Mouse (Mus musculus): ENCODE measurements around the gene Pml.

Gene Pml

GRCm38 (mm10) chr9:58168880-58169279 lies 80.7 kb downstream of the Pml start:
- Histone ChIP-seq H3K27me3 (ENCODE audit: insufficient read depth, low read length) (peaks cover 2% of the 10 kb centered on the region), H3K4me3 (replicated peaks; ENCODE audit: low read length) (no peak overlapping the region), H3K36me3 (ENCODE audit: insufficient read depth, low read length) (no peaks in the 10 kb centered on the region), H3K9me3 (ENCODE audit: low read length) (peaks cover 8% of the 10 kb centered on the region), H3K4me1 (replicated peaks; ENCODE audit: low read depth, low read length) (peaks cover 13% of the 10 kb centered on the region)
- TF ChIP-seq POU5F1 (IDR thresholded peaks at IDR 0.05; ENCODE audit: borderline replicate concordance, low read length) (no peak), NANOG (IDR thresholded peaks at IDR 0.05; ENCODE audit: borderline replicate concordance, low read length) (no peak), CTCF (conservative IDR thresholded peaks at IDR 0.05; ENCODE audit: low read length) (no peak)

All from E14TG2a.4 (cell line).